Mouse (Mus musculus) retina, postnatal 7 days (tissue): ENCODE results near the gene Inka1.
A peak's percentile ranks its signal among the peaks of the same experiment; 100 is the strongest.
"Not testable (repeated sequence)": the region's sequence is repeated elsewhere in the genome, so short reads cannot be mapped to it uniquely, and the experiment has no call there.

ENCODE experiments used
- DNase-seq: peaks from one replicate; pipeline ENCODE4 v3.0.0-alpha.2; 2012; ENCODE audit warnings: low read depth, low spot score

The Inka1 gene

DNA sequence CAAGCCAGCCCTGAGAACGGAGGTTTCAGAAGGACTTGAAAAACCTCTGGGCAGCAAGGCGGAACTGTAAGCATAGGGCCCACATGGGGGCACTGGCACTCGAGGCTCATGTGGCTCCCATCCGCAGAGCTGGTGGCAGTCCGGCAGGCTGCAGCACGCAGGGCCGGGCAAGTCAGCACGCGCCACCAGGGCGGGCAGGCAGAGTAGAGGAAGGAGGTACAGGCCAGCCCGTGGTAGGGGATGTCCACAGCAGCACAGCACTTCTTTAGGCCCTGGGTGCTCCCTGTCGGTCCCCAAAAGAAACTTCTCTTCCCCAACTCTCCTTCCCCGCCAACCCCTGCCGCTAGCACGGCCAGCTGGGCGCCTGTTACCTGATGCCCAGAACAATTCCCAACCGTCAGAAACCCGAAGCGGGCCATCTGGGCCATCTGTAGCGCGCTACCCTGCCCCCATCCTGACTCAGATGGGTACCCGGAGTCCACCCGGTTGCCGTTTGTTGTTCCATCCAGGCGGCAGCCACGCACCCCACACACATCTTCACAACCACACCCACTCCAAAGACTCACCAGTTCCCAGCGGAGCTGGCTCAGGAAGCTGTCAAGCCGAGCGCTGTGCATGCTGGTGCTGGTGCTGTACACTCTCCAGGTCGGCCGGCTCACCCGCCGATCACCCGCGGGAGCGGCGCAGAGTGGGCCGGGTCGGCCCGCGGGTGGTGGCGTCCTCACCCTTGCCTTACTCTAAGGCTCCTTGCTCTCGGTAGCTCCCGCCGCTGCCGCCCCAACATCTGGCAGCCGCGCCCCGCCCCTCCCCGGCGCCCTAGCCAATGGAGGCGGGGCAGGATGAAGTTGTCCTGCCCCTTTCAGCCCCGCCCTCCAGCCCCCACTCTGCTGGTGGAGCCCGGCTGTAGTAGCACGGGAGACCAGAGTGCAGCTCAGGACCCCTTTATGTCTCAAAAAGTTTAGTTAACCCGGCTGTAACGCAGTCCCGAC lies at the start of gene Inka1:
Gene Inka1, minus strand, starts transcription at position 749 of the 989 bp plus-strand sequence.
- DNase-seq = no peak

DNA sequence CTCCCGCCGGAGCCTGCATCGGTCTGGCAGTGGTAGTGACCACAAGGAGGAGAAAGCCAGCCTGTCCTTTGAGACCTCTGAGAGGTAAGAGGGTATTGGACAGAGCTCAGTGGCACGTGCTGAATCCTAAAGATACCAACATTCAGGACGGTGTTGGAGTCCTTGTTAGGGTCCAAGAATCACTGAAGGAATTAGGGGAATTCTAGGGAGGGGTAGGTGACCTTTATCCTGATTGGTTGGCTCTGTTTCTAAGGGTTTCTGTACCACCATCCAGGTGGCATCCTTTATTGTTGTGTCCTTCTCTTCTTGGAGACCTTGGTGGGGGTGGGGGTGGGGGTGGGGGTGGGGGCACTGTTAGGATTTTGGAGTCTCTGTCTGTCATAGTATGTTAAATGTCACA lies 46.4 kb upstream of the Inka1 start:
- no peak for DNase-seq

DNA sequence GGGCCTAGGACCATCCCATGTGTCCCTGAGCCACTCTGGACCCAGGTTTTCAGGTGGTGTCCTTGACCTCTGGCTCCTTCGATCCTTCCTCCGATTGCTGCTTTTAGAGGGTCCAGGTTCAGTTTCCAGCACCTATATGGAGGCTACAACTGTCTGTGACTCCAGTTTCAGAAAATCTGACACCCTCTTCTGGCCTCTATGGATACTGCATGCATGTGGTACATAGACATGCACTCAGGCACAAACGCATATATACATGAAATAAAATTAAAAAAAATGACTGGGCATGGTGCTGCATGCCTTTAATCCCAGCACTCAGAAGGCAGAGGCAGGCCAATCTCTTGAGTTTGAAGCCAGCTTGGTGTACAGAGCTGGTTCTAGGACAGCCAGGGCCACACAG lies 42.2 kb upstream of the Inka1 start:
- no peak for DNase-seq

DNA sequence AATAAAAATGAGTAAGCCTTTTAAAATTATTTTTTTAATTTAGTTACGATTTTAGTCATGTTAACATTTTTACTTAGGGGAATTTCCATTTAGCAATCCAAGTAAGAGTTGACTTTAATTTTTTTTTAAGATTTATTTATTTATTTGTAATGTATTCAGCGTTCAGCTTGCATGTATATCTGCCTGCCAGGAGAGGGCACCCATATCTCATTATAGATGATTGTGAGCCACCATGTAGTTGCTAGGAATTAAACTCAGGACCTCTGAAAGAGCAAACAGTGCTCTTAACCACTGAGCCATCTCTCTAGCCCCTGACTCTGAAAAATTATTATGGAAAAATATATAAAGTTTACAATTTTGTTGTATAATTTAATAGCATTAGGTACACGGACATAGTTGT lies 40.9 kb upstream of the Inka1 start:
- DNase-seq = no peak

DNA sequence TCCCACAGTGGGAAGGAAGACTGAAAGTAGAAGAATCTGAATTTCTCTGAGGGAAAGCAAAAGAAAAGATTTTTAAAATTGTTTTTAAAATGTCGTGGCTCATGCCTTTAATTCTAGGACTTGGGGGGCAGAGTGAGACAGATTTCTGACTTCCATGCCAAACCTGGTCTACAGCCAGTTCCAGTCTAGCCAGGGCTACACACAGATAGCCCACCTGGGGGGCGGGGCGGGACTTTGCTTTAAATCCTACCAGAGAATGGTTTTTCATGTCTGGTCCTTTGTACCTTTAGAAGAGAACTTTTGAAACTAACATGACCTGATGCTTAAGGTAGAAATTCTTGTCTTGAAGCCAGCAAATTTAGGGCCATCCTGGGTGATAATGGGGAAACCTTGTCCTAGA lies 37.5 kb upstream of the Inka1 start:
- no peak for DNase-seq

DNA sequence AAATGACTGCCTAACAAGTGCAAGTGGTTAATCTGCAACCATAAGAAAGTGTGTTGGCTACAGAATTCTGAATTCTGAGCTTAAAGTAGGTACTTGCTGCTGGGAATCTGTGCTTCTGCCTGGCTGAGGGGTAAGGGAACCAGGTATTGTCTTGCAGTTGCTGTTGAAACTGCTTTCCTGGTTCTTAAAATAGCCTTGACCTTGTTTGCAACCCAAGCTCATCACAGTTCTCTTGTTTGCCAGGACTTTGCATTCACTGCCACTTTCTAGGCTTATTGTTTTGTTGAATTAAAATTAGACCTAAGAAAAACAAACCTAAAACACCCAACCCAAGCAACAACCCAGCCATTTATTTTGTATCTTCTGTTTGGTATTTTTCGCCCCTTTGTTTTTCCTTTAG lies 35.1 kb upstream of the Inka1 start:
- no peak for DNase-seq

DNA sequence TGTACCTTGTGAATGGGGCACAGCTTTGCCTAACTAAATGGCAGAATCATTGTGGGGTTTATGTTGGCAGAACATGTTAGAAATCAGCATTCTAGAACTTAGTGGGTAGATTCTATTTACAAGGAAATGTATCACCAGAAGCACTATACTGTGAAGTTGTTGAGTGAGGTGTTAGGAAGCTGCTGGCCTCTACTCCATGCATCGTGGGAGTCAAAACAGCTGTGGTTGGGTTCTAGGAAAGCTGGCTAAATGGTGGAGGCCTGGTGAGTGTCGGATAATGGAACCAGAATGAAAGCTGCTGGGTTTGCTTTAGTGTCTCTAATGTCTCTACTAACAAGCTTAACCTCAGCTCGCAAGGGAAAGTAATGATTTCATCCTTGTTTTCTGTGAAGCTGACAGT lies 31.4 kb upstream of the Inka1 start:
- no peak for DNase-seq

DNA sequence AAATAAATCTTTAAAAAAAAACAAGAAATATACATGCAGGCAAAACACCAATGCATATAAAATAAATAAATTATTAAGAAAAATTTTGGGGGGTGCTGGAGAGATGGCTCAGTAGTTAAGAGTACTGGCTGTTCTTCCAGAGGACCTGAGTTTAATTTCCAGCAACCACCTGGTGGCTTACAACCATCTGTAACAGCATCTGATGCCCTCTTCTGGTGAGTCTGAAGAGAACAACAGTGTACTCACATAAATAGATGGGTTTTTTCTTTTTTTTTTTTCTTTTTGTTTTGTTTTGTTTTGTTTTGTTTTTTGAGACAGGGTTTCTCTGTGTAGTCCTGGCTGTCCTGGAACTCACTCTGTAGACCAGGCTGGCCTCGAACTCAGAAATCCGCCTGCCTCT lies 27.9 kb upstream of the Inka1 start:
- not testable (repeated sequence) for DNase-seq

DNA sequence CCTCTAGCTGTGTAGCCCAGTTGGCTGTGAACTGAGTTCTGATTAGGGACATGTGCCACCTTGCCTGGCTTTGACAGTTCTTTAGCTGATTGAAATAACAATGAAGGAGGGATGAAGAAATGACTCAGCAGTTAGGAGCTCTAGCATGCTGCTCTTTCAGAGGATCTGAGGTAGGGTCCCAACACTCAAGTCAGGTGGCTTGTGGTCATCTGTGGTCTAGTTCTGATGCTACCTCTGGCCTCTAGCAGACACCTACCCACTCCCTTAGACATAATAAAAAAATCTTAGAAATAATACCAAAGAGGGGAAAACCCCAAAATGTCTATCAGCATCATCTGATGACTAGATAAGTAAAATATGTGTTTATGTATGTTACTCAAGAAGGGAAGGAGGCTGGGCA lies 24.7 kb upstream of the Inka1 start:
- DNase-seq = no peak

DNA sequence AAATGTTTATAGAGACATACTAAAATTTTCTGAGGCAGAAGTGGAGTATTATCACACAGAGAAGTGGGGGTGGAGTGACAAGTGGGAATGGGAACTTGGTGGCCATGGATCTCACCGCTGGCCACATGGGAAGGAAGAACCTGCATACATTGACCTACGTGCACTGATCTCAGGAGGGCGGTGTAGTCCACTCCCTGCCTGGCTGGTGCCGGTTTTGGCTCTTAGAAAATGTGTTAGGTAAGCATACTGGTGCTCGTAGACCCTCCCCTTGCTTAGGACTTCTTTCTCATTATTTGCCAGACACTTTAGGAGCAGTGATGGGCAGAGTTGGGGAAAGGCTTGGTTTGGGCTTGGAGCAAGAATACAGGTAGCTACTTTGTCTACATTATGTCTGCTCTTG lies 22.4 kb upstream of the Inka1 start:
- no peak for DNase-seq

DNA sequence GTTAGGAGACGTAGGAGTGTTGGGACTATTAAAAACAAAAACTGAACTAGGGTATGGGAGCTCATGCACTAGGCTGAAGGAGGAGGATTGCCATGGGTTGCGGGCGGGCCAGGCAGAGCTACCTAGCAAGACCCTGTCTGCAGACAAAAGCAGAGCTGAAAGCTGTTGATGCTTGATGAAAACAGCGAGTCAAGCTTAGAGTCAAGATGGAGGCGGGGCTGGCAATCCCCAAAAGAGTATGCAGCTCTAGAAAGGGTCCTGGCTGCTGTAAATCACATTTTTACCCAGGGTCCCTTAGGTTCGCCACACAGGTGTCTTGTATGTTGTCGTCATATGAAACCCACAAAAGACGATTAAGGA lies 17.8 kb upstream of the Inka1 start:
- no peak for DNase-seq

DNA sequence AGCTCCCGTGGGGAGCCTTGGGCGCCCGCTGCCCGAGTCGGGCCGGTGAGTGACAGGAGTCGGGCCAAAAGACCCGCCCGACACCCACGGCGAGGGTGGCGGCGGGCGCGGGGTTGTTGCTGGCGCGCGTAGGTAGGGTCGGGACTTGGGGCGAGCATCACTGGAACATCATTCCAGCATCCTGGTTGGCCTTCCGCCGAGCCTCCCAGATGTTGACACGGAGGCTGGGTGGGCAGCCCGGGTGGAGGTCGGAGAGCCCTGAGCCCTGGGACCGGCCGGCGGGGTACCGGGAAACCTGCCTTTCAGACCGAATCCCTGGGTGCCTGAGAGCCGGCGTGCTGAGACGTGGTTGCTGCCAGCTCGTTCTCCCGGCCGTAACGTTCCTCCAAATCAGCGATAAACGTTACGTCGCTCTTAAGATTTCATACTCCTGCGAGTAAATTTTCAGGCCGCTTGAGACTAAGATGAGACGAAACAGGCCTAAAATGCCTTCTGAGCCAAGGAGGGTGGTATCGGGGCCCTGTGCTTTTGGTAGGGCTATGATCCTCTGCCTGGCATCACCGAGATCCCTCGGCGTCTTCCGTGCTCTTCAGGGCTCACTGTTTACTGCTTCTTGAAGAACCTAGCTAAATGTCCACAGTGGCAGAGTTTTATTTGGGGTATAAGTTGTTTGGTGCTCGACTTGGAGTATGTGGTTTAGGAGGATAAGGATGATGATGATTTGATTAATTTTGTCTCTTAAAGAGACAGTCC lies 17.3 kb upstream of the Inka1 start:
- no peak for DNase-seq

DNA sequence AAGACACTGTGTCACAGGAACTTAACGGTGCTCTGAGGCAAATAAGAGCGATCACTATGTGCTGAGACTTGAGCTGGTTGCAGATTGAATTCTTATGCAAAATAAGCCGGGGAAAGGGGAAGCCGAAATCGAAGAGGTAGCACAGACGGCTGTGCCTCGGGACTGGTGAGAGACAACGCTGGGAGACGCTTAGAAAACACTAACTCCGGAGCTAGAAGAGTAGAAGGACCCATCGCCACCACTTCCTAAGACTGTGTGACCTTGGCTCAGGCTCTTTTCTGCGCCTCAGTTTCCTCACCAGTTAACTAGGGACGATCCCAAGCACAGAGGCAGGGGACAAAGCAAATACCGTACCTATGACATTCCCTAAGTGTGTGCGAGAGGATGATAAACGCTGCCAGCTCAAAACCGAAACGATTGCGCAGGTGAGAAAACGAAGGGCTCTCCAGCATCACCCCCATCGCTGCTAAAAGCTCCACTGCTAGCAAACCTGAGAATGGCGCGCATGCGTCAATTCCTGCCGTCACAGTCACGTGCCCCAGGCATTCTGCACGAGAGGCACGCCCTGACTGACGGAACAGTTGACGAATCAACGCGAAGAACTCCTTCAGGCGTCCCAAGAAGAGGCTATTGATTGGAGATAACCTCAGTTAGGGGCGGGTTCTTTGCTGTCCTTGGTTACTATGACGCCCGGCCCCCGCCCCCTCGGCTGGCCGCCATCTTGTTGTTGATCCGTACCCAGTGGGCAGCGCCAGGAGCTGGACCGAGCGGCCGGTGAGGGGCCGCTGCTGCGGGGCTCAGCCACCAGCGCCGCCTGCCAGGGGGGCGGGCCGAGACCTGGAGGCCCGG lies 16.5 kb upstream of the Inka1 start, which contains the start of gene Ip6k1:
Gene Ip6k1, plus strand, starts transcription at position 580 of the 849 bp plus-strand sequence.
- DNase-seq = peak; percentile 100

DNA sequence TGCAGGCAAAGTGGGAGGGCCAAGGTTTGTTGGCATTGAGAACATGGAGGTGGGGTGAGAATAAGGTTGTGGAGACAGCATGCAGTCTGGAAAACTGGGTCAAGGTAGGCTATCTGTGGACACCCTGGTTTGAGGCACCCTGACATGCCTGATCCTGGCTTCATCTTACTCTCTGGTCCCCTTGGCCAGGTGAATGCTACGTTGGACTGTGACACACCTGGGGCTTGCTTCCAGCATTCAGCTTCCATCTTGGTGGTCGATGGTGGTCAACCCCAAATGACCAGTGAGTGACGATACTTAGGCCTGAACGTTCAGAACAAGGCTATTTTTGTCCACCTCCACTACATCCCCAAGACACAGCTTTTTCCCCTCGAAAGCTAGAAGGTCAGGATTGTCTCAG lies 10.4 kb upstream of the Inka1 start, which contains the start of gene Gm20662:
Gene Gm20662, plus strand, starts transcription at position 301 of the 400 bp plus-strand sequence.
- no peak for DNase-seq

DNA sequence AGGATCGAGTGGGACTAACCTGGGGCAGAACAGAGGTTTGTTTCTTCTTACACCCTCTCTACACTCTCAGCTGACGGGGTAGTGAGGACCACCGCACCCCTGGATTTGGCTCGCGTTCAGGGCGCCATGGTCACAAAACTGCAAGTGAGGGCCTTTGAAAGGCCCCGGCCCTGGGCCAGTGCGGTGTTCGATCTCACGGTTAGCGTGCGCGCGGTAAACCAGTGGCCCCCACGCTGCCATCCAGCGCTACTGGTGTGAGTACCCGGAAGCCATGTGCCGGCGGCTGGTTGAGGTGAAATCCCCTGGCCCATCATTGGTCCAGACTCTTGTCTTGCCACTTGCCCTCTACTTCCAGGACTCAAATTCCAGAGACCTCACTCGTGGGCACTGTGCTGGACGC lies 9.8 kb upstream of the Inka1 start:
- no peak for DNase-seq

DNA sequence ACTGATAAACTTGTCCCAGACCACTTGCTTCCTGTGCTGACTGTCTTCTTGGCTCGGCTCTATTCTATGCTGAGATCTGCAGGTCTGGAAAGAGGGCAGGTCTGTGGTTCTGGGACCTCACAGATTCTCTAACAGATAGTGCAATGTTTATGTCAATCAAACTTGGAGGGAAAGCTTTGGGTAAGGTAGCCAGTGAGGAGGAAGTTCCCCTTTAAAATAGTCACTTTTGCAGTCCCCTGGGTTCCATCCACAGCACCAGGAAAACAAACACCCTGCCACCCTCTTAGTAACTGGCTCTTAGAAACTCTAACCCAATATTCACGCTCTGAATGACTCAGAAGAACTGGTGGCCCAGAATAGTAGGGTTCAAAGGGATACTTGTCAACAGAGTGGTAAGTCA lies 8.8 kb upstream of the Inka1 start:
- DNase-seq = no peak

DNA sequence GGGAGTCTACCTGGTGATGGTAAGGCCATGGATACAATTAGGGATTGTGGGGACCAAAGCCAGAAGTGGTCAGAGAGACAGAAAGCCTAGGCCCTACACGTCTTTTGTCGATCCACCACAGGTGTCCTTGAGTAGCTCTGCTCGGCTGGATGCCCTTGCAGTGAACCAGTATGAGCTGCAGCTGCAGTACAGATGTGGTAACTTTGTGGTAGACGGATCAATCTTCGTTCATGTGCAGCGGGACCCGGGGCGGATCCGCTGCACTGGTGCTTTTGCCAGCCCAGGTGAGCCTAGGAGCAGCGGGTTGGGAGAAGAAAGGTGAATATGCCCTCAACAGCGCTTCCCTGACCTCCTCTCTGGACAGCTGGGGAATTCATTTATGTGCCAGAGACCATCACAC lies 7.3 kb upstream of the Inka1 start:
- no peak for DNase-seq

DNA sequence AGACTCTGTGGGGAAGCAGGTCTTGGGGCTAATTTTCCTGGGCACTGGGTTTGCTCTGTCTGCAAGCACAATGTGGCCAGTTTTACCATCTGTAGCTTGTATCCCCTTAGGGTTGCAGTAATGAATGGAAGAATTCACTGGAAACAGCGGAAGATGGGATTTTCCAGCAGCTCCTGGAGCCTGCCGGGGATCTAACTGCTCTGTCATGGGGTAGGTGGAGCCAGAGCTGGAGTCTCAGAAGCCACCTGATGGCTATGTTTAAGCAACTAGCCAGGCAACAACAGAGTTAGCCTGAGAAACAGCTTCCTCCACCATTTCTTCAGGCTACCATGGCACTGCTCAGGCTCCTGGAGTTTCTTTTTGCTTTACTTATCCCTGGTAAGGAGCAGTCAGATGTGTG lies 6.5 kb upstream of the Inka1 start, which contains the start of gene Cdhr4:
Gene Cdhr4, plus strand, starts transcription at position 301 of the 400 bp plus-strand sequence.
- DNase-seq = no peak

DNA sequence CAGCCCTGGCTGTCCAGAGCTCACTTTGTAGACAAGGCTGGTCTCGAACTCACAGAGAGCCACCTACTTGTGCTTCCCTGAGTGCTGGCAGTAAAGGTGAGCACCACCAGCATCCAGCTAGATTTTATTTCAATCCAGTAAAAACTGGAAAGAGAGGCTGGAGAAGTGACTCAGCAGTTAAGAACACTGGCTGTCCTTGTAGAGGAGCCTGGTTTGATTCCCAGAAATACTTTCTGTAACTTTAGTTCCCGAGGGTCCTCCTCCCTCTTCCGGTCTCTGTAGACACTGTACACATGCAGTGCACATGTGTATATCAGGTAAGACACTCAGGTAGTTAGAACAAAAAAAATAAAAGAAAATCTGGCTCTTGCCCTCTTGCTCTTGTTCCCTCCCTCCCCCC lies 2.3 kb upstream of the Inka1 start:
- no peak for DNase-seq

DNA sequence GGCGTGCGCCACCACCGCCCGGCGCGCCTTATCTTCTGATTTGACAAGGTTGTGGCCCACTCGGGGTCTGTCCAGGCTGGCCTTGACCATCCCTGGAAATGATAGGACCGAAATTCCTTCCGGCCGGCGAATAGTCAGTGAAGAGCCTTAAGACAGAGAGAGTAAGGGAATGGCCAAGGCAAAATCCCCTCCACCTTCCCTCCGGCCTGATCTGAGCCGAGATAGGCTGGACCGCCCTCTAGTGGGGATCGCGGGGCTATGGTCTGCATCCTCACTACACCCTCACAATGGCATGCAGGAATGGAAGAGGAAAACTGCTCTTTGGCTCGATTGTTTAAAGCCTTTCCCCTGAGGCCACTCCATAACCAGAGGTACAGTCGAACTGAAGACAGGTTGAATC lies 697 bp upstream of the Inka1 start:
- no peak for DNase-seq

DNA sequence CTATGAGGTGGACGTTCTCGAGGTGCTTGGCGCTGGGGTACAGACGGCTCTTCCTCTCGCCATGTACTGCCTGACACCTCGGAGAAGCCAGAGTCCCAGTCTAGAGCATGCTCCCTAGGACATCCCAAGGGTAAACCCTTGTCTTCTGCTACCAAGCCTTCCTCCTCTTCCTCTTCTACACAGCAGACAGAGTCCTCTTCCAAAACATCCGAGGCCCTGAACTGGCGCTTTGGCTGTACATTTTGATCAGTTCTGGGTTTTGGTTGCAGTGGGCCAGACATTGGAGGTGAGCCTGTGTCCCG lies 974 bp downstream of the Inka1 start:
- DNase-seq = no peak
